Mouse (Mus musculus): Measurements from ENCODE around the gene Zfp148. TPM values are rescaled to one million over a fixed set of nuclear protein-coding genes. Genes with fewer than 3 reads are reported as not detected.

Zfp148 gene
- polyA plus RNA-seq, 1 experiment = 5.4 TPM

- no peaks in the 10 kb centered on the region for H3K4me1 ChIP-seq (ENCODE audit: control insufficient read depth, insufficient read depth, low read length)
- H3K27ac ChIP-seq (ENCODE audit: control insufficient read depth, insufficient read depth, low read depth, low read length) = no peak overlapping the region
- no peaks in the 10 kb centered on the region for H3K27me3 ChIP-seq (ENCODE audit: control insufficient read depth, insufficient read depth, low read length)
- TF ChIP-seq CTCF (IDR thresholded peaks at IDR 0.05; ENCODE audit: control insufficient read depth, insufficient read depth, insufficient replicate concordance, low read depth, low read length) (no peak), POLR2A (IDR thresholded peaks at IDR 0.05; ENCODE audit: control insufficient read depth, low read depth, low read length) (no peak)
- no peaks in the 10 kb centered on the region for H3K36me3 ChIP-seq (ENCODE audit: control insufficient read depth, insufficient read depth, low read length)
- no peak overlapping the region for H3K4me3 ChIP-seq (ENCODE audit: control insufficient read depth, low read depth, low read length)
Observed at GRCm38 (mm10) chr16:33343106-33343505, 37.5 kb upstream of the Zfp148 start.

GRCm38 (mm10) chr16:33343601-33344000 is 37.0 kb upstream of the Zfp148 start:
- no peak overlapping the region for H3K4me3 ChIP-seq (ENCODE audit: control insufficient read depth, low read depth, low read length)
- no peak overlapping the region for H3K27ac ChIP-seq (ENCODE audit: control insufficient read depth, insufficient read depth, low read depth, low read length)
- no peak for TF ChIP-seq POLR2A (IDR thresholded peaks at IDR 0.05; ENCODE audit: control insufficient read depth, low read depth, low read length)
- no peak for TF ChIP-seq CTCF (IDR thresholded peaks at IDR 0.05; ENCODE audit: control insufficient read depth, insufficient read depth, insufficient replicate concordance, low read depth, low read length)
- no peaks in the 10 kb centered on the region for H3K27me3 ChIP-seq (ENCODE audit: control insufficient read depth, insufficient read depth, low read length)
- H3K4me1 ChIP-seq (ENCODE audit: control insufficient read depth, insufficient read depth, low read length) = no peaks in the 10 kb centered on the region
- no peaks in the 10 kb centered on the region for H3K36me3 ChIP-seq (ENCODE audit: control insufficient read depth, insufficient read depth, low read length)

- Histone ChIP-seq H3K4me1 (ENCODE audit: control insufficient read depth, insufficient read depth, low read length) (no peaks in the 10 kb centered on the region), H3K4me3 (ENCODE audit: control insufficient read depth, low read depth, low read length) (peak overlapping the region; percentile 2; the same call in 1 of the 2 replicates), H3K36me3 (ENCODE audit: control insufficient read depth, insufficient read depth, low read length) (no peaks in the 10 kb centered on the region), H3K27me3 (ENCODE audit: control insufficient read depth, insufficient read depth, low read length) (no peaks in the 10 kb centered on the region), H3K27ac (ENCODE audit: control insufficient read depth, insufficient read depth, low read depth, low read length) (peak overlapping the region; percentile 67)
- TF ChIP-seq CTCF (IDR thresholded peaks at IDR 0.05; ENCODE audit: control insufficient read depth, insufficient read depth, insufficient replicate concordance, low read depth, low read length) = no peak
- no peak for TF ChIP-seq POLR2A (IDR thresholded peaks at IDR 0.05; ENCODE audit: control insufficient read depth, low read depth, low read length)
Observed at GRCm38 (mm10) chr16:33344379-33344778, 36.3 kb upstream of the Zfp148 start.

- no peak overlapping the region for H3K4me3 ChIP-seq (ENCODE audit: control insufficient read depth, low read depth, low read length)
- TF ChIP-seq POLR2A (IDR thresholded peaks at IDR 0.05; ENCODE audit: control insufficient read depth, low read depth, low read length) (no peak), CTCF (IDR thresholded peaks at IDR 0.05; ENCODE audit: control insufficient read depth, insufficient read depth, insufficient replicate concordance, low read depth, low read length) (no peak)
- H3K27me3 ChIP-seq (ENCODE audit: control insufficient read depth, insufficient read depth, low read length) = no peaks in the 10 kb centered on the region
- H3K27ac ChIP-seq (ENCODE audit: control insufficient read depth, insufficient read depth, low read depth, low read length) = peak overlapping the region; percentile 36; the same call in 1 of the 2 replicates
- no peaks in the 10 kb centered on the region for H3K36me3 ChIP-seq (ENCODE audit: control insufficient read depth, insufficient read depth, low read length)
- H3K4me1 ChIP-seq (ENCODE audit: control insufficient read depth, insufficient read depth, low read length) = no peaks in the 10 kb centered on the region
Observed at GRCm38 (mm10) chr16:33344875-33345274, 35.8 kb upstream of the Zfp148 start.

GRCm38 (mm10) chr16:33346376-33346775 is 34.3 kb upstream of the Zfp148 start:
- no peaks in the 10 kb centered on the region for H3K36me3 ChIP-seq (ENCODE audit: control insufficient read depth, insufficient read depth, low read length)
- no peaks in the 10 kb centered on the region for H3K4me1 ChIP-seq (ENCODE audit: control insufficient read depth, insufficient read depth, low read length)
- no peak overlapping the region for H3K27ac ChIP-seq (ENCODE audit: control insufficient read depth, insufficient read depth, low read depth, low read length)
- H3K27me3 ChIP-seq (ENCODE audit: control insufficient read depth, insufficient read depth, low read length) = no peaks in the 10 kb centered on the region
- TF ChIP-seq POLR2A (IDR thresholded peaks at IDR 0.05; ENCODE audit: control insufficient read depth, low read depth, low read length) (no peak), CTCF (IDR thresholded peaks at IDR 0.05; ENCODE audit: control insufficient read depth, insufficient read depth, insufficient replicate concordance, low read depth, low read length) (no peak)
- no peak overlapping the region for H3K4me3 ChIP-seq (ENCODE audit: control insufficient read depth, low read depth, low read length)

GRCm38 (mm10) chr16:33347134-33347533 is 33.5 kb upstream of the Zfp148 start:
- Histone ChIP-seq H3K27me3 (ENCODE audit: control insufficient read depth, insufficient read depth, low read length) (no peaks in the 10 kb centered on the region), H3K4me1 (ENCODE audit: control insufficient read depth, insufficient read depth, low read length) (no peaks in the 10 kb centered on the region), H3K36me3 (ENCODE audit: control insufficient read depth, insufficient read depth, low read length) (no peaks in the 10 kb centered on the region), H3K4me3 (ENCODE audit: control insufficient read depth, low read depth, low read length) (no peak overlapping the region), H3K27ac (ENCODE audit: control insufficient read depth, insufficient read depth, low read depth, low read length) (no peak overlapping the region)
- TF ChIP-seq POLR2A (IDR thresholded peaks at IDR 0.05; ENCODE audit: control insufficient read depth, low read depth, low read length) (no peak), CTCF (IDR thresholded peaks at IDR 0.05; ENCODE audit: control insufficient read depth, insufficient read depth, insufficient replicate concordance, low read depth, low read length) (no peak)

GRCm38 (mm10) chr16:33357805-33358204 is 22.8 kb upstream of the Zfp148 start:
- no peaks in the 10 kb centered on the region for H3K27me3 ChIP-seq (ENCODE audit: control insufficient read depth, insufficient read depth, low read length)
- H3K36me3 ChIP-seq (ENCODE audit: control insufficient read depth, insufficient read depth, low read length) = no peaks in the 10 kb centered on the region
- TF ChIP-seq POLR2A (IDR thresholded peaks at IDR 0.05; ENCODE audit: control insufficient read depth, low read depth, low read length) (no peak), CTCF (IDR thresholded peaks at IDR 0.05; ENCODE audit: control insufficient read depth, insufficient read depth, insufficient replicate concordance, low read depth, low read length) (no peak)
- H3K4me3 ChIP-seq (ENCODE audit: control insufficient read depth, low read depth, low read length) = no peak overlapping the region
- no peaks in the 10 kb centered on the region for H3K4me1 ChIP-seq (ENCODE audit: control insufficient read depth, insufficient read depth, low read length)
- no peak overlapping the region for H3K27ac ChIP-seq (ENCODE audit: control insufficient read depth, insufficient read depth, low read depth, low read length)

GRCm38 (mm10) chr16:33365772-33366171 is 14.9 kb upstream of the Zfp148 start:
- Histone ChIP-seq H3K27ac (ENCODE audit: control insufficient read depth, insufficient read depth, low read depth, low read length) (no peak overlapping the region), H3K27me3 (ENCODE audit: control insufficient read depth, insufficient read depth, low read length) (no peaks in the 10 kb centered on the region)

More at GRCm38 (mm10) chr16:33365772-33366171, 14.9 kb upstream of the Zfp148 start:
- H3K36me3 ChIP-seq (ENCODE audit: control insufficient read depth, insufficient read depth, low read length) = no peaks in the 10 kb centered on the region
- H3K4me3 ChIP-seq (ENCODE audit: control insufficient read depth, low read depth, low read length) = no peak overlapping the region
- no peak for TF ChIP-seq CTCF (IDR thresholded peaks at IDR 0.05; ENCODE audit: control insufficient read depth, insufficient read depth, insufficient replicate concordance, low read depth, low read length)
- no peak for TF ChIP-seq POLR2A (IDR thresholded peaks at IDR 0.05; ENCODE audit: control insufficient read depth, low read depth, low read length)
- no peaks in the 10 kb centered on the region for H3K4me1 ChIP-seq (ENCODE audit: control insufficient read depth, insufficient read depth, low read length)

Data from testis, adult 2 months (tissue).